Mouse (Mus musculus): ENCODE data around the gene Meiob.

DNA sequence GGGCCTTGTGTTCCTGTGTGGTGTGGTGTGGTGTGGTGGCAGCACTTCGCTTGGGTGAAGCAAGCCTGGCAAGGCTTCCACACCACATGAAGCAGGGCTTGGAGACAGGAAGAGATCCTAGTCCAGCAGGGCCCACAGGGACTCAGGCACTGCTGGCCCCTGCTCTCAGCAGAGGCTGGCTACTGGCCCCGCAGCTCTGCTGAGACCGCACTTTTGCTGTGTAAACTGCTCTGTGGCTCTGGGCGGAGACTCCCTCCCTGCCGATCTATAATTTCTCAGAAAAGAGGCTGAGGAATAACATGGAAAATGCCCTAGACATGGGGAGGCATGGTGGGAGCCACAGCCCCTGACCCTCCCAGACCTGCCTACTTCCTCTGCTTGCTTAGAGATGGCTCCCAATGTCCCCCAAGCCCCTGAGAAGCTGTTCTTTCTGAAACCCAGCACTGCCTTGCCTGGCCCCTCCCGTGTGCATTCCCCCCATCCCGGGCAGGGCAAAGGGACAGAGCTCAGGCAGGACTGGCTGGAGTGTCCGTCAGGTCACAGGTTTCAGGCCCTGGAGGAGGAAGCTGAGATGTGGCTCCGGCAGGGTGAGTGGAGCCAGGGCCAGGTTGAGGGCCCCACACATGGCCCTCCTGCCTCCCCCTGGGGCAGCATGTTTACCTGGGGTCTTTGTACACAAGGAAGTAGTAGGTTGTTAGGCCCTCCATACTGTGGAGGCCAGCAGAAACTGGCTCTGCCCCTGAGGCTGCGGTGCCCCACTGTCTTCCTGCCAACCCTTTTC, 73.4 kb downstream of the Meiob start:
- no peak for TF ChIP-seq EP300 (optimal IDR thresholded peaks at IDR 0.05)
- no peak for TF ChIP-seq CTCF (IDR thresholded peaks at IDR 0.05; ENCODE audit: low read depth)
